Mouse (Mus musculus) liver, adult 2 months (tissue): ENCODE results near the gene Gm10645. TPM values are rescaled to one million over a fixed set of nuclear protein-coding genes. Genes with fewer than 3 reads are reported as not detected.

Source experiments
- DNase-seq: peaks from one replicate; pipeline ENCODE4 v3.0.0-alpha.2; 2011; ENCODE audit warnings: low read depth, low spot score; ENCODE audit errors: extremely low read depth
- H3K27ac ChIP-seq: fragments of 200-500 bp; replicated peaks from 2 replicates; pipeline ENCODE4 v1.5.1; 2012; ENCODE audit warnings: low read depth, mild to moderate bottlenecking, control low read depth, inconsistent platforms, low read length; ENCODE audit not compliant: insufficient read depth
- H3K27me3 ChIP-seq: fragments of 200-500 bp; 2 replicates; pipeline ENCODE4 v1.6.1; 2012; ENCODE audit warnings: mild to moderate bottlenecking, moderate library complexity, low read length, inconsistent platforms; ENCODE audit not compliant: control insufficient read depth, insufficient read depth
- H3K36me3 ChIP-seq: fragments of 200-500 bp; 2 replicates; pipeline ENCODE4 v1.6.1; 2012; ENCODE audit warnings: low read length, inconsistent platforms; ENCODE audit not compliant: control insufficient read depth, insufficient read depth
- H3K4me1 ChIP-seq: fragments of 200-500 bp; 2 replicates; pipeline ENCODE4 v1.6.1; 2011; ENCODE audit warnings: low read length; ENCODE audit not compliant: control insufficient read depth, insufficient read depth
- H3K4me3 ChIP-seq: fragments of 200-500 bp; 2 replicates; pipeline ENCODE4 v1.5.1; 2011; ENCODE audit warnings: low read depth, mild to moderate bottlenecking, control low read depth, low read length, moderate library complexity; ENCODE audit not compliant: insufficient read depth
- H3K79me2 ChIP-seq: fragments of 200-500 bp; 2 replicates; pipeline ENCODE4 v1.6.1; 2012; ENCODE audit warnings: inconsistent platforms, mild to moderate bottlenecking, low read length, moderate library complexity; ENCODE audit not compliant: control insufficient read depth, insufficient read depth
- H3K9ac ChIP-seq: fragments of 200-500 bp; 2 replicates; pipeline ENCODE4 v1.6.1; 2012; ENCODE audit warnings: low read depth, mild to moderate bottlenecking, control low read depth, inconsistent platforms, low read length
- CTCF ChIP-seq: fragments of 200-500 bp; IDR thresholded peaks from 2 replicates; pipeline ENCODE4 v1.5.1; 2011; ENCODE audit warnings: low read depth, low read length, control low read depth
- POLR2A ChIP-seq: fragments of 200-500 bp; IDR thresholded peaks from 2 replicates; pipeline ENCODE4 v1.6.1; 2011; ENCODE audit warnings: low read length, control low read depth; ENCODE audit not compliant: insufficient read depth; ENCODE audit errors: extremely low read depth
- WGBS: fragments of 180-500 bp; shearing (Covaris S2); methylation state at CpG from one replicate; pipeline ENCODE4 v1.1.7; 2018; 5-methylcytosine and 5-hydroxymethylcytosine counted together
- polyA plus RNA-seq: library from polyadenylated mRNA; depleted of rRNA; stranded (reverse); fragments of >200 nt; gene quantifications from 2 replicates; pipeline ENCODE4 v1.2.3, GENCODE M21; 2012; rRNA removed
- total RNA-seq: library from RNA; depleted of rRNA; stranded (reverse); fragments of >200 nt; gene quantifications from 2 replicates; pipeline ENCODE4 v1.2.3, GENCODE M21; 2014; rRNA removed

The Gm10645 gene
- total RNA-seq (not detected in 2 replicates), polyA plus RNA-seq (0.13 TPM in 1 of 2 replicates, not detected in the other)

DNA sequence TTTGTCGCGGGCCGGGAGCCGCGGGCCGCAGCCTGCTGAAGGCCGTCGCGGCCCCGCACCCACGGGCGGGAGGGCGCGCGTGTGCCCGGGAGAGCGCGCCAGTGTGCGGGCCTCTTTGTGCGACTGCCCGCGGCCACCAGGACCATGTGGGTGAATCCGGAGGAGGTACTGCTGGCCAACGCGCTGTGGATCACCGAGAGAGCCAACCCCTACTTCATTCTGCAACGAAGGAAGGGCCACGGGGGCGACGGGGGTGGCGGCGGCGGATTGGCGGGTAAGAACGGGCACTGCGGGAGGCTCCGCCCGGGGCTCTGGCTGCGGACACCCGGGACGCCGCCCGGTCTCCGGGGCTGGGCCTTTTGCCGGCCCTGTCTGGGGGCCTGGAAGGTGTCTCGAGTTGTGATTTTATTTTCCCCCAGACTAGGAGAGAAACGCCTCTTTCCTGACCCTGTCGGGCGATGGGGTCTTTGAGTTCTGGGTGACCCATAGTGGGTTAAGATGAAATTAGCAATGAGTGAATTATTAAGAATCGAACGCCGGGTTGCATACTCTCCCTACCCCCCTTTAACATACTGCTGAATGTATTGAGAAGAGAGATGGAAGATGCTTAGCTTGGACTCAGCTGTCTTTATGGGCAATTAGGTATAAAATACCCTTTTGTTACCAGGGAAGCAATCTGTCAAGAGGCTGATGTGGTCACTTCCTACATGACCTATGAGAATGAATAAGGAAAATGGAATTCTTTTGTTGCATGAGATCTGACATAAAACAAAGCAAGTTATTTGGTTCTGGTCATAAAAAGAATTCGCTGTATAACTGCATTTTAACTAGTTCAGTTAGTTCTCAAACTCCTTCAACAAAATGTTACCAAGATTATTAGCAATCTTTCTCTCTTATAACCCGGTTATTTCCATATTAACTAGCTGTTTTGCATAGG lies at the start of gene Gm10645:
TSS of gene Gm10645 (minus strand) at position 240 of the 937 bp plus-strand sequence.
- DNase-seq = no peak
- Histone ChIP-seq H3K4me3 (peak within 1 kb of the TSS; percentile 60), H3K79me2 (no peaks in the 10 kb centered on the region), H3K27me3 (peaks cover 7% of the 10 kb centered on the region), H3K9ac (peak within 1 kb of the TSS; percentile 64), H3K4me1 (no peaks in the 10 kb centered on the region), H3K36me3 (no peaks in the 10 kb centered on the region), H3K27ac (0 out of 2 replicates have a peak within 1 kb of the TSS, but pooled peaks have one; percentile 11)
- TF ChIP-seq POLR2A (no peak), CTCF (no peak)
- WGBS = 6% methylated on average over 47 of the region's 54 CpGs

DNA sequence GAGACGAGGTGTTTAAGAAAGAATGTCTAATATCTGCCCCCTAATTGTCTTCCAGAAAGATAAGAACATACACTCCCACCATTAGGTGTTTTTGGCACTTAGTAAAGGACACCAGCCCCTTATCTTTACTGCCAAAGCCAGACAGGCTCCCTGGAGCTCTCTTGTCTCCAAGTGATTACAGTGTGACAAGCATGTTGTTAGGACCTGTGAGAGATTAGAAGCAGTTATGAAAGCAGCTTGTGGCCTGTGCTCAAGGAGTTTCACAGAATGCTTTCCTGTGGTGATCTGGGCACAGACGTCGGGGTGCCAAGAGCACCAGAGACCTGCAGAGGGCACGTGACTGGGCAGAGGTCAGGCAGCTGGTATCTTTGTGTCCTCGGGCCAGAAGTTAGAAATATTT lies 49.1 kb upstream of the Gm10645 start:
- H3K4me3 ChIP-seq = no peak overlapping the region
- H3K27ac ChIP-seq = no peak overlapping the region
- H3K9ac ChIP-seq = no peak overlapping the region
- peak; percentile 5 for DNase-seq
- WGBS = 40% methylated on average over 5 of the region's 5 CpGs
- H3K79me2 ChIP-seq = no peaks in the 10 kb centered on the region
- no peaks in the 10 kb centered on the region for H3K4me1 ChIP-seq
- no peak for TF ChIP-seq POLR2A
- TF ChIP-seq CTCF = no peak
- no peaks in the 10 kb centered on the region for H3K36me3 ChIP-seq
- no peaks in the 10 kb centered on the region for H3K27me3 ChIP-seq

DNA sequence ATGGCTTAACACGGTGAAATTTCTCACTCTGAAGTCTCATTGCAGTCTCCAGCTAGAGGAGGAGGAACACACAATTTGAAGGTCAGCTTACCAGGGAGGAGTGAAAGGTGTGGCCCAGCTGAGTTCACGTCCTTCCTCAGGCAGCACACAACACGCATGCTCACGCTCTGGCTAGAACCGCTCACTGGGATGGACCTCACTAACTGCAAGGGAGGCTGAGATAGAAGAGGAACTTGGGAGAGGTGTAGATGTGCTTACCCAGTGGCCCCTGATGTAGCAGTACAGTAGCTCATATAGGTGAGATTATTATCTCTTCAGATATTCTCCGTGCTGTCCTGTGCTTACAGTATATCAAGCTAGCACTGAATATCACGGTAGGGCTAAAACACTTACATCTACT lies 44.7 kb upstream of the Gm10645 start:
- no peaks in the 10 kb centered on the region for H3K27me3 ChIP-seq
- H3K27ac ChIP-seq = no peak overlapping the region
- no peak for TF ChIP-seq POLR2A
- no peak for TF ChIP-seq CTCF
- DNase-seq = no peak
- H3K4me1 ChIP-seq = no peaks in the 10 kb centered on the region
- H3K36me3 ChIP-seq = no peaks in the 10 kb centered on the region
- no peak overlapping the region for H3K4me3 ChIP-seq
- no peaks in the 10 kb centered on the region for H3K79me2 ChIP-seq
- H3K9ac ChIP-seq = no peak overlapping the region
- WGBS = 92% methylated on average over 7 of the region's 7 CpGs

DNA sequence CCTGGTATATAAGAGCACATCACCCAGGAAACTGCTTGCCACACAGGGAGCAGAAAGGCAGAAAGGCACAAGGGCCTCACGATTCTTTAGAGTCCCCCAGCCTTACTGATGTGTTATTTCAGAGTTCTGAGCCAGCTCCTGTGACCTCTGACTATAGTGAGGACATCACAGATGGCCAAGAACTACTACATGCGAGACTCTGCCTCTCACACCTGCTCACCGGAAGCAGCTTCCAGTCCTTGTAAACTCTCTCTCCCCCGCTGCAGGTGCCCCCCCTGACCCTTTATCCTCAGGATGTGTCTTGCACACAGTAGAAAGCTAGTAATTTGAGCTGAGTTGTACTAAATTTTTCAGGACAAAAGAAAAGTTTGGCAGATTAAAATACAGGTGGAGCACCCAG lies 43.6 kb upstream of the Gm10645 start:
- H3K27ac ChIP-seq = no peak overlapping the region
- no peak overlapping the region for H3K9ac ChIP-seq
- H3K4me3 ChIP-seq = no peak overlapping the region
- no peak for TF ChIP-seq CTCF
- TF ChIP-seq POLR2A = no peak
- WGBS = 83% methylated on average over 4 of the region's 4 CpGs
- H3K36me3 ChIP-seq = no peaks in the 10 kb centered on the region
- DNase-seq = no peak
- no peaks in the 10 kb centered on the region for H3K27me3 ChIP-seq
- no peaks in the 10 kb centered on the region for H3K79me2 ChIP-seq
- no peaks in the 10 kb centered on the region for H3K4me1 ChIP-seq

DNA sequence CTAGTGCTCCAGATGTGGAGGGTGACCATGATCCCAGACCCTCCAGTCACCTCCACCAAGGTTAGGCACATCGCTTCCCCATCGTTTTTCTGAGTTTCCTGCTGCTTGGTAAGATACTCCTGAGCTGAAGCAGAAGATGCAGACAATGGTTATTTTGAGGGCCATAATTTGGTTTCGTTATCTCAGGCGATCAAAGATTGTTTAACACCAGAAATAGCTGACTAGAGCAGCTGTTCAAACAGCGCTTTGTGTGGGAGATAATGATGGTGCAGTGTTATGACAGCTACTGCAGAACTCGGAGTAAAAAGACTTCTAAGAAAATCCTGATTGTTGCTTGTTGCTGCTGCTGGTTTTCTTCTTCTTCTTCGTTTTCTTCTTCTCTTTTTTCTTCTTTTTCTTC lies 39.9 kb upstream of the Gm10645 start:
- H3K36me3 ChIP-seq = no peaks in the 10 kb centered on the region
- WGBS = 56% methylated on average over 7 of the region's 7 CpGs

DNA sequence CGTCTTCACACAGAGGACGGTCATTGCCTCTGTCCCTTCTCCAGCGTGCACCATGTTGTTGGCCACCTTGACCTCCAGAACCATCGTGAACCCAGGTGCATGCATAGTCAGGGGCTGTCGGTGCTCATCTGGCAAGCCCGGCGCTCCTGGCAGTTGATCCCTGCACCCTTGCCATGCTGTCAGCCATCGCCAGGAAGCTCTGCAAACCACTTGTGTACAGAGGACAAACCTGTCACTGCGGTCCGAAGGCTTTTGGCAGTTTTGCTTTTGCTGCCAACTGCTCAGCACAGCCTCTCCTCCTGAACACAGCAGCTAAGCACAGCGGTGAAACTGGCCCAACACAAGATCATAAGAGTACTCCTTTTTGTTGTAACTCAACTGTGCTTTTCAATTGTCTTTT lies 37.0 kb upstream of the Gm10645 start:
- no peak overlapping the region for H3K9ac ChIP-seq
- WGBS = 65% methylated on average over 11 of the region's 11 CpGs

More for the DNA sequence above, 39.9 kb upstream of the Gm10645 start:
- DNase-seq = no peak
- Histone ChIP-seq H3K4me3 (no peak overlapping the region), H3K79me2 (no peaks in the 10 kb centered on the region), H3K9ac (no peak overlapping the region), H3K27ac (no peak overlapping the region), H3K27me3 (no peaks in the 10 kb centered on the region), H3K4me1 (no peaks in the 10 kb centered on the region)
- no peak for TF ChIP-seq POLR2A
- no peak for TF ChIP-seq CTCF

More for the DNA sequence above, 37.0 kb upstream of the Gm10645 start:
- Histone ChIP-seq H3K4me1 (no peaks in the 10 kb centered on the region), H3K4me3 (no peak overlapping the region), H3K36me3 (no peaks in the 10 kb centered on the region), H3K27ac (no peak overlapping the region), H3K79me2 (no peaks in the 10 kb centered on the region), H3K27me3 (no peaks in the 10 kb centered on the region)
- TF ChIP-seq CTCF (no peak), POLR2A (no peak)
- no peak for DNase-seq
